Mouse (Mus musculus): ENCODE results near the gene Tmem258. TPM values are rescaled to one million over a fixed set of nuclear protein-coding genes. Genes with fewer than 3 reads are reported as not detected.

Gene Tmem258
- polyA plus RNA-seq, 1 experiment from 2014 or later, result 379 TPM

DNA sequence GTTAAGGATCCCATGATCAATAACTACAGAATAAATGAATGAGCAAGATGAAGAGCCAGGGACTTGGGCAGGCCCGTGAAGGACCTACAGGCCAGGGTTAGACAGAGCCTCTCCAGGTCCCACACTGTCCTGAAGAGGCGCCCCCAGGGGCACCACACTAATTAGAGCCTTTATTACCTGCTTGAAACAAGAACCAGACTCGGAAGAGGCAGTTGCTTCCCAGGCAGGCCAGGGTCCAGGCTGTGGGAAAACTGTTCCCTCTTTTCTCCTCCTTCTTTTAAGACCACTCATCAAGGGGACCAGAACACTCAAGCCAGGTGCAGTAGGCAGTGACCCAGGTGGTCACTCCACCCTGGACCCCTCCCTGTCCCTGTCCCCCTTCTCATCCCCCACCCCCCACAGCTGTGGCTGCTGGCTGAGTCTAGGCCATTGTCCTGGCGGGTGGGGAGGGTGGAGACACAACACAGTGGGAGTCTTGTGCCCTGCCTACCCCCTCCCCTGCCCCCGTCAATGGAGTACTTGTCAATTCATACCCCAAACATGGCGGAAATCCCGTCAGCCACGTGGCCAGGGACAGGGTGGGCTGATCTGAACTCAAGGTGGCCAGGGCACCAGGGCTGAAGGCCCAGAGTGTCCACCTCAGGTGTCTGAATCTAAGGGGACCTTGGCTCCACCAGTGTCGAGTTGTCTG is 28.7 kb downstream of the Tmem258 start:
- Histone ChIP-seq H3K9me3 (no peaks in the 10 kb centered on the region), H3K4me1 (peaks cover 46% of the 10 kb centered on the region), H3K36me3 (replicated peaks) (no peaks in the 10 kb centered on the region; the same call in 1 of the 2 replicates), H3K27me3 (replicated peaks; ENCODE audit: low read depth, poor library complexity, severe bottlenecking) (peaks cover 25% of the 10 kb centered on the region), H3K4me3 (no peak overlapping the region), H3K27ac (replicated peaks) (no peak overlapping the region; the same call in 1 of the 2 replicates)
- 33% methylated on average over 9 of the region's 9 CpGs for WGBS
- no peak for DNase-seq (ENCODE audit: low spot score)

GRCm38 (mm10) chr19:10235784-10236565 is 32.2 kb downstream of the Tmem258 start:
- 89% methylated on average over 9 of the region's 9 CpGs for WGBS

GRCm38 (mm10) chr19:10238477-10238876 is 34.7 kb downstream of the Tmem258 start:
- H3K36me3 ChIP-seq (replicated peaks), result no peaks in the 10 kb centered on the region
- H3K27me3 ChIP-seq (replicated peaks; ENCODE audit: low read depth, poor library complexity, severe bottlenecking), result peaks cover 32% of the 10 kb centered on the region
- no peak overlapping the region for H3K27ac ChIP-seq (replicated peaks)
- H3K4me1 ChIP-seq, result peaks cover 36% of the 10 kb centered on the region
- H3K9me3 ChIP-seq, result no peaks in the 10 kb centered on the region
- no peak for DNase-seq (ENCODE audit: low spot score)
- 66% methylated on average over 3 of the region's 3 CpGs for WGBS
- H3K4me3 ChIP-seq, result no peak overlapping the region

More at GRCm38 (mm10) chr19:10235784-10236565, 32.2 kb downstream of the Tmem258 start:
- H3K4me1 ChIP-seq, result peaks cover 51% of the 10 kb centered on the region
- no peak overlapping the region for H3K4me3 ChIP-seq
- H3K36me3 ChIP-seq (replicated peaks), result no peaks in the 10 kb centered on the region
- no peaks in the 10 kb centered on the region for H3K9me3 ChIP-seq
- H3K27me3 ChIP-seq (replicated peaks; ENCODE audit: low read depth, poor library complexity, severe bottlenecking), result peaks cover 49% of the 10 kb centered on the region
- no peak overlapping the region for H3K27ac ChIP-seq (replicated peaks)
- no peak for DNase-seq (ENCODE audit: low spot score)

- Histone ChIP-seq H3K27ac (replicated peaks) (peak overlapping the region; percentile 85; the same call in 1 of the 2 replicates), H3K4me3 (peak overlapping the region; percentile 69)
- WGBS, result 29% methylated on average over 2 of the region's 2 CpGs
Measured at GRCm38 (mm10) chr19:10239419-10239818, 35.6 kb downstream of the Tmem258 start.

DNA sequence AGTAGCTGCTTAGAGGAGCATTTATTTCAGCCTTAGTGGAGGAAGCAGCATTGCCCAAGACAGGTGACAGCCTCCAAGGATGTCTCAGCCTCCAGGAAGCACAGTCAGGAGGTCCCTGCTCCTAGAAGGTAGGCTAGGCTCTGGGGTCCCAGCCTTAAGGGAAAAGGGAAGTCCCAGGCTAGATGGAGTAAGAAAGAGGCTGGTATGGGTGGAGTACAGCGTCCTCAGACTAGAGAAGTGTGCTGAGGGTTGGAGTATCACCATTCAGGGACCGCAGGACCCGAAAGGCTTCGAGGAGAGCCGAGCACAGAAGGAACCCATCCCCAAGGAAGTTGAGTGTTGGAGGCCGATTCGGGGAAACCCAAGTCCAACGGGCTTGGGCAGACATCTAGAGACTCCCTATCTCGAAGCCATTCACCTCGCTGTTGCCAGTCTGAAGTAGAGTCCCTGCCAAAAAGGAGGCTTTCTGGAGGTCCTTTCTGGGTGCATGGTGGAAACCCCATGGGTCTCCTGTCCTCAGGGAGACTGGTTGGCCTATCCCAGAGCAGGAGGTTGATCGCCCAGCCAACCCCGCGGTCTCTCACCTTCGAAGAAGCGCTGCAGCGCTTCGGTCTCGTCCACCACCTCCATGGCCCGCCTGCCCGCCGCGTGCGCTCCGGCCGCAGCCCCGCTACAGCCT is 36.3 kb downstream of the Tmem258 start:
- H3K27ac ChIP-seq (replicated peaks), result peak overlapping the region; percentile 85
- 3% methylated on average over 26 of the region's 26 CpGs for WGBS

More at GRCm38 (mm10) chr19:10239419-10239818, 35.6 kb downstream of the Tmem258 start:
- Histone ChIP-seq H3K27me3 (replicated peaks; ENCODE audit: low read depth, poor library complexity, severe bottlenecking) (peaks cover 32% of the 10 kb centered on the region), H3K36me3 (replicated peaks) (no peaks in the 10 kb centered on the region), H3K9me3 (no peaks in the 10 kb centered on the region), H3K4me1 (peaks cover 46% of the 10 kb centered on the region)
- peak; percentile 45 for DNase-seq (ENCODE audit: low spot score)

DNA sequence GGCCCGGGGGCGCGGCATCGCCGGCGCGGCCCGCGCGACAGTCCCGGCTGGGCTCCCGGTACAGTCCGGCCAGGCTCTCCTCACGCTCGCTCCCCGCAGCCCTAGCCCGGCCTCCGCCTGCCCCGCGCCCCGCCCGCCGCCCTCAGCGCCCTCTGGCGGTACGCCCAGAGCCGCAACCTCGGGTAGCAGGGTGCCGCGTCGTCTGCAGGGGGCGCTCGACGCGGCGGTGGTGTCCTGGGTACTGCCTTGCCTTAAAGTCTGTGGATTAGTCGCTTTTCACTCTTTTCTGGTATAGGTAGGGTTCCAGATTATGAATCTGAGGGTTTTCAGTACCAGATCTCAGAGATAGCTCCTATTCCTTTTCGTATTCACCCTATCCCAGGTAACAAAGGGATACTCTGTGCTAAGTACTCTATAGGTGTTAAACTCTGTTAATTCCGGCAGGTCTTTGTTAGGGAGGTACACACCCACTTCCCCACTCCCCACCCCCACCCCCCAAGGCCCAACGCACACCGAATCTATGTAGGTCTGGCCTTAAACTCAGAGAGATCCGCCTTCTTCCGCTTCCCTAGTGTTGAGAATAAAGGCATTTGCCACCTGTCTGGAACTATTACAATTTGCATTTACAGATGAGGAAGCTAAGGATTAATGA is 37.0 kb downstream of the Tmem258 start, which contains the start of gene Myrf:
Gene Myrf (minus strand): TSS at position 95 of the 652 bp plus-strand sequence.
- Histone ChIP-seq H3K9me3 (no peaks in the 10 kb centered on the region), H3K27me3 (replicated peaks; ENCODE audit: low read depth, poor library complexity, severe bottlenecking) (peaks cover 37% of the 10 kb centered on the region), H3K4me1 (peaks cover 48% of the 10 kb centered on the region), H3K36me3 (replicated peaks) (no peaks in the 10 kb centered on the region), H3K4me3 (peak within 1 kb of the TSS; percentile 69), H3K27ac (replicated peaks) (peak within 1 kb of the TSS; percentile 85)
- WGBS, result 8% methylated on average over 43 of the region's 43 CpGs
- DNase-seq (ENCODE audit: low spot score), result peak; percentile 90

More for the DNA sequence above, 36.3 kb downstream of the Tmem258 start:
- H3K4me3 ChIP-seq, result peak overlapping the region; percentile 69
- no peaks in the 10 kb centered on the region for H3K9me3 ChIP-seq
- DNase-seq (ENCODE audit: low spot score), result no peak
- H3K36me3 ChIP-seq (replicated peaks), result no peaks in the 10 kb centered on the region
- H3K27me3 ChIP-seq (replicated peaks; ENCODE audit: low read depth, poor library complexity, severe bottlenecking), result peaks cover 32% of the 10 kb centered on the region
- peaks cover 48% of the 10 kb centered on the region for H3K4me1 ChIP-seq

- Histone ChIP-seq H3K4me1 (peaks cover 68% of the 10 kb centered on the region), H3K27me3 (replicated peaks; ENCODE audit: low read depth, poor library complexity, severe bottlenecking) (peaks cover 45% of the 10 kb centered on the region), H3K36me3 (replicated peaks) (no peaks in the 10 kb centered on the region), H3K4me3 (peak overlapping the region; percentile 1), H3K27ac (replicated peaks) (peak overlapping the region; percentile 63), H3K9me3 (no peaks in the 10 kb centered on the region)
- WGBS, result 2% methylated on average over 8 of the region's 8 CpGs
- DNase-seq (ENCODE audit: low spot score), result peak; percentile 62
Measured at GRCm38 (mm10) chr19:10242916-10243315, 39.1 kb downstream of the Tmem258 start.

GRCm38 (mm10) chr19:10244183-10244582 is 40.4 kb downstream of the Tmem258 start:
- DNase-seq (ENCODE audit: low spot score), result peak; percentile 69
- Histone ChIP-seq H3K27me3 (replicated peaks; ENCODE audit: low read depth, poor library complexity, severe bottlenecking) (peaks cover 39% of the 10 kb centered on the region), H3K27ac (replicated peaks) (no peak overlapping the region), H3K9me3 (no peaks in the 10 kb centered on the region), H3K4me3 (no peak overlapping the region), H3K4me1 (peaks cover 68% of the 10 kb centered on the region), H3K36me3 (replicated peaks) (no peaks in the 10 kb centered on the region)
- WGBS, result 19% methylated on average over 3 of the region's 3 CpGs

DNA sequence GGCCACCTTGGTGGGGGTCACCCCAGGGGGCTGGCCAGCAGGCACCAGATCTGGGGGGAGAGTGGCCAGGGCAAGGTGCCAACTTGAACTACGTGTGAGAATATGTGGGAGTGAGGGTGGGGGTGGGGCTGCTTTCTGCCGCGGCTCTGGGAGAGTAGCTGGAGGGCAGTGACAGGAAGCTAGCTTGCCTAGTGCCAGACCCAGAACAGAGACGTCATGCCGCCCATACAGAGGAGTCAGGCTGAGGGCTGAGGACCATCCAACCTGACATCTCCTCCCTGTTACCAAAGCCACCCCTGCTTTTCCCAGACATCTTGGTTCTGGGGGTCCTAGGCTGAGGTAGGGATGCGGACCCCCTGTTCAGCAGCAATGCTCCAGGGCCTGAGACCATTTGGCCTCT is 43.4 kb downstream of the Tmem258 start:
- Histone ChIP-seq H3K36me3 (replicated peaks) (no peaks in the 10 kb centered on the region), H3K27ac (replicated peaks) (peak overlapping the region; percentile 57; the same call in 1 of the 2 replicates), H3K9me3 (no peaks in the 10 kb centered on the region), H3K4me1 (peaks cover 50% of the 10 kb centered on the region), H3K27me3 (replicated peaks; ENCODE audit: low read depth, poor library complexity, severe bottlenecking) (peaks cover 25% of the 10 kb centered on the region; the same call in 1 of the 2 replicates), H3K4me3 (no peak overlapping the region)
- WGBS, result 37% methylated on average over 6 of the region's 6 CpGs
- DNase-seq (ENCODE audit: low spot score), result no peak

GRCm38 (mm10) chr19:10248128-10248527 is 44.3 kb downstream of the Tmem258 start:
- Histone ChIP-seq H3K36me3 (replicated peaks) (no peaks in the 10 kb centered on the region), H3K27me3 (replicated peaks; ENCODE audit: low read depth, poor library complexity, severe bottlenecking) (peaks cover 25% of the 10 kb centered on the region; the same call in 1 of the 2 replicates), H3K27ac (replicated peaks) (no peak overlapping the region; the same call in 1 of the 2 replicates), H3K4me3 (no peak overlapping the region), H3K9me3 (no peaks in the 10 kb centered on the region), H3K4me1 (peaks cover 44% of the 10 kb centered on the region)
- DNase-seq (ENCODE audit: low spot score), result peak; percentile 55
- WGBS, result 52% methylated on average over 20 of the region's 20 CpGs
